In genomic region chr1:162879595-162880369, GRCm38 (mm10) we compare ENCODE assay signal across 8 mouse cellular contexts. TPM values are rescaled to one million over a fixed set of nuclear protein-coding genes. Genes with fewer than 3 reads are reported as not detected.
DNase-seq lines count a peak whose midpoint lies in the region; ATAC-seq and TF ChIP-seq lines count a peak whose summit lies in the region.

No protein-coding gene starts in this region.

- 50% methylated on average over 11 of the region's 11 CpGs for WGBS in heart, embryonic 15.5 days

- TF ChIP-seq CTCF in left cerebral cortex, adult 2 months (IDR thresholded peaks at IDR 0.05), result peak; percentile 50

- peak; percentile 26 to 52 for DNase-seq in left cerebral cortex, adult 2 months (ENCODE audit: extremely low spot score in 1 of 2, low spot score in 2 of 2)
- no peak for DNase-seq in left cerebral cortex, adult 8-10 months (ENCODE audit: low spot score in 2 of 2)
- DNase-seq in NIH3T3 (ENCODE audit: low read depth) (peak; percentile 71), liver (peak; percentile 62)
- DNase-seq in c-Kit-positive CD71-negative TER-119-negative erythroid progenitor cells, embryonic 14.5 days (ENCODE audit: low read depth), result peak; percentile 24
- DNase-seq in right cerebral cortex, adult 2 months (ENCODE audit: low spot score in 2 of 2), result peak; percentile 51 to 54

- H3K9ac ChIP-seq in heart, embryonic 15.5 days, result no peak overlapping the region

- H3K9me3 ChIP-seq in heart, embryonic 15.5 days (replicated peaks), result no peaks in the 10 kb centered on the region

- no peaks in the 10 kb centered on the region for H3K36me3 ChIP-seq in heart, embryonic 15.5 days

- no peak overlapping the region for H3K27ac ChIP-seq in left cerebral cortex, adult 2 months
- H3K27ac ChIP-seq in heart, embryonic 15.5 days, result no peak overlapping the region

- intact Hi-C loops in left cerebral cortex, adult 2 months (cut with DNase I), result no loop called here

- H3K4me2 ChIP-seq in heart, embryonic 15.5 days, result no peak overlapping the region

- no peak overlapping the region for H3K4me3 ChIP-seq in left cerebral cortex, adult 2 months
- no peak overlapping the region for H3K4me3 ChIP-seq in heart, embryonic 15.5 days

- H3K27me3 ChIP-seq in heart, embryonic 15.5 days, result no peaks in the 10 kb centered on the region

- peak; percentile 35; the same call in 1 of the 2 replicates for ATAC-seq in heart, embryonic 15.5 days (replicated peaks; ENCODE audit: insufficient number of reproducible peaks, insufficient read depth, low FRiP score, low read depth)
- no peak for ATAC-seq in inflammation-experienced regulatory T-cells, adult 6 months

- H3K4me1 ChIP-seq in heart, embryonic 15.5 days (replicated peaks), result no peaks in the 10 kb centered on the region

RNA-seq across cellular contexts. Expression of gene Fmo1, which starts 13.4 kb away (rescaled TPM):
- 10 to 100 TPM; 12.0 to 12.3 TPM for total RNA-seq in left cerebral cortex, adult 2 months (2021)
- total RNA-seq in left cerebral cortex, adult 8-10 months (2022), result 10 to 100 TPM; 10.2 to 14.4 (median 11.7) TPM
- polyA plus RNA-seq in heart, embryonic 15.5 days (2015; fragmentation: Nextera tagmentation; extraction: Ambion mirVana), result 9.1 and 13.1 TPM in 2 replicates
- 1 to 10 TPM in 1 of 3 experiments, under 1 TPM in 1, not detected in 1; 0.32 to 6.2 TPM for polyA plus RNA-seq in inflammation-experienced regulatory T-cells, adult 6 months (2017; shearing (Covaris generic))

RNA-seq across cellular contexts. Expression of gene Fmo2, which starts 18.7 kb away (rescaled TPM):
- 1 to 10 TPM; 2.3 to 2.6 TPM for total RNA-seq in left cerebral cortex, adult 2 months (2021)
- total RNA-seq in left cerebral cortex, adult 8-10 months (2022), result 10 to 100 TPM in 1 of 4 experiments, 1 to 10 TPM in 3; 4.1 to 10.4 (median 6.6) TPM
- 7.7 and 8.0 TPM in 2 replicates for polyA plus RNA-seq in heart, embryonic 15.5 days (2015; fragmentation: Nextera tagmentation; extraction: Ambion mirVana)
- not detected for polyA plus RNA-seq in inflammation-experienced regulatory T-cells, adult 6 months (2017; shearing (Covaris generic))

RNA-seq across cellular contexts. Expression of gene Fmo6, which starts 57.5 kb away (rescaled TPM):
- total RNA-seq in left cerebral cortex, adult 2 months (2021), result not detected
- not detected for total RNA-seq in left cerebral cortex, adult 8-10 months (2022)
- polyA plus RNA-seq in heart, embryonic 15.5 days (2015; fragmentation: Nextera tagmentation; extraction: Ambion mirVana), result 0.11 TPM in 1 of 2 replicates, not detected in the other
- polyA plus RNA-seq in inflammation-experienced regulatory T-cells, adult 6 months (2017; shearing (Covaris generic)), result not detected

Comparison
In these comparisons a context has a peak if more than half of its experiments do, and no peak if none do; other contexts are left out.
1. DNase-seq: peak in left cerebral cortex, adult 2 months (2 of 2), NIH3T3 (single experiment), c-Kit-positive CD71-negative TER-119-negative erythroid progenitor cells, embryonic 14.5 days (single experiment), liver (single experiment) and right cerebral cortex, adult 2 months (2 of 2); none in left cerebral cortex, adult 8-10 months (0 of 2).